Mouse (Mus musculus) erythroblast, embryonic 14.5 days (primary cell): ENCODE data around the gene Tspear.

ENCODE experiments used
- GATA1 ChIP-seq: IDR thresholded peaks from 2 replicates; pipeline ENCODE4 v1.6.1; 2012; ENCODE audit warnings: low read length, inconsistent platforms, mixed read lengths
- TAL1 ChIP-seq: IDR thresholded peaks from 3 replicates; pipeline ENCODE4 v1.6.1; 2012; ENCODE audit warnings: low read length, inconsistent platforms, mixed read lengths

GRCm38 (mm10) chr10:77673765-77674164, 12.6 kb upstream of the Tspear start:
- TF ChIP-seq GATA1, result no peak
- no peak for TF ChIP-seq TAL1
